Mouse (Mus musculus) midbrain, embryonic 12.5 days (tissue): ENCODE measurements at regions not wholly inside any gene's neighbourhood (a gene's known extent, or its start where the extent isn't known, plus 50 kb on each side); places are given as distances from the start of the nearest gene placed in this dataset.
"Not testable (repeated sequence)": the region's sequence is repeated elsewhere in the genome, so short reads cannot be mapped to it uniquely, and the experiment has no call there.

ENCODE experiments used
- ATAC-seq: fragments of 200-750 bp; cut with Nextera tagmentation; 2 replicates; pipeline ENCODE4 v1.8.0; 2017; ENCODE audit warnings: low read depth, moderate TSS enrichment, moderate library complexity; ENCODE audit not compliant: low FRiP score
- H3K27ac ChIP-seq: fragments of 300-500 bp; sonication (generic); replicated peaks from 2 replicates; pipeline ENCODE4 v1.5.1; 2016; ENCODE audit warnings: mild to moderate bottlenecking
- H3K27me3 ChIP-seq: fragments of 300-500 bp; sonication (generic); 2 replicates; pipeline ENCODE4 v1.6.1; 2016; ENCODE audit warnings: mild to moderate bottlenecking
- H3K36me3 ChIP-seq: fragments of 300-500 bp; sonication (generic); 2 replicates; pipeline ENCODE4 v1.6.1; 2016
- H3K4me1 ChIP-seq: fragments of 300-500 bp; sonication (generic); 2 replicates; pipeline ENCODE4 v1.6.1; 2016
- H3K4me2 ChIP-seq: fragments of 300-500 bp; sonication (generic); replicated peaks from 2 replicates; pipeline ENCODE4 v1.6.1; 2016; ENCODE audit warnings: mild to moderate bottlenecking, moderate library complexity
- H3K4me3 ChIP-seq: fragments of 300-500 bp; sonication (generic); 2 replicates; pipeline ENCODE4 v1.5.1; 2016; ENCODE audit warnings: mild to moderate bottlenecking
- H3K9ac ChIP-seq: fragments of 300-500 bp; sonication (generic); replicated peaks from 2 replicates; pipeline ENCODE4 v1.6.1; 2016; ENCODE audit warnings: mild to moderate bottlenecking, moderate library complexity
- H3K9me3 ChIP-seq: fragments of 300-500 bp; sonication (generic); 2 replicates; pipeline ENCODE4 v1.6.1; 2016; ENCODE audit warnings: mild to moderate bottlenecking
- WGBS: fragments of 180-500 bp; shearing (Covaris S2); methylation state at CpG from one replicate; pipeline ENCODE4 v1.1.7; 2016; 5-methylcytosine and 5-hydroxymethylcytosine counted together

DNA sequence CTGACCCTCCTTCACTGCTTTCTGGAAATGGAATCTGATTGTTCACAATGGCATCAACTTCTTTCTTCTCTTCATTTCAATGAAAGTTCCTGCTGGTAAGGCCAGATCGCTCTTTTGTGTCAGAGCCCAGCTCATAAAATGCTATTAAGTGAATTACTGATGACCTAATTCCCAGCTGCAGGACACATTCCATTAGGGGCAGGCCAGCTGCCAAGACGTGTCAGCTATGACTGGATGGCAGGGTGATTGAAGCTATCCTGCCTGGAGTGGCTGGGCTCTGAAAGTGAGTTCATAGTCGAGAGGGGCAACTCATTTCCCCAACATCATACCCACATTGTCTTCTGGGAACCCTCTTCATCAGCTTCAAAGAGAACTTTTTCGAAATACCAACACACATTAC lies 100.4 kb upstream of the Gap43 start:
- ATAC-seq, result no peak
- Histone ChIP-seq H3K9me3 (no peaks in the 10 kb centered on the region), H3K27ac (no peak overlapping the region), H3K36me3 (no peaks in the 10 kb centered on the region), H3K4me1 (peaks cover 17% of the 10 kb centered on the region), H3K9ac (no peak overlapping the region), H3K4me2 (no peak overlapping the region), H3K27me3 (no peaks in the 10 kb centered on the region), H3K4me3 (no peak overlapping the region)
- 36% methylated on average over 4 of the region's 4 CpGs for WGBS

DNA sequence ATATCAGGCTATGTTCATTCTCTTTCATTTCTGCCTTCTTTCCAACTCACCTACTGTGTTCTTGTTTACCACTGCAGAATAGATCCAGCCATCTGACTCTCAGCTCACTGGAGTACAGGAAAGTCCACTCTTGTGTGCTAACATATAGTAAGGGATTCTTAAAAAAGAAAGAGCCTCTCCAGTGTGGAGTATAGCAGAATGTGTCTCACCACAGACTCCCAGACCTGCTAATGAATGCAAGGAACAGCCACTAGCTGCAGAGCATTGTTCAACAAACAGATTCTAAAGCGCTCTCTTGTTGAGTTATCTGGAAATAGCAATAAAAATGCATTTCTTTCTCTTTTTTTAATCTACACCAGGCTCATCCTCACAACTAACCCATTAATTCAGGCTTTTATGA lies 91.1 kb upstream of the Gap43 start:
- H3K27ac ChIP-seq, result no peak overlapping the region
- no peaks in the 10 kb centered on the region for H3K36me3 ChIP-seq
- H3K4me1 ChIP-seq, result no peaks in the 10 kb centered on the region
- no peak for ATAC-seq
- no peak overlapping the region for H3K4me2 ChIP-seq
- no peaks in the 10 kb centered on the region for H3K27me3 ChIP-seq
- H3K9ac ChIP-seq, result no peak overlapping the region
- H3K9me3 ChIP-seq, result no peaks in the 10 kb centered on the region
- 87% methylated on average over 1 of the region's 1 CpGs for WGBS
- no peak overlapping the region for H3K4me3 ChIP-seq

DNA sequence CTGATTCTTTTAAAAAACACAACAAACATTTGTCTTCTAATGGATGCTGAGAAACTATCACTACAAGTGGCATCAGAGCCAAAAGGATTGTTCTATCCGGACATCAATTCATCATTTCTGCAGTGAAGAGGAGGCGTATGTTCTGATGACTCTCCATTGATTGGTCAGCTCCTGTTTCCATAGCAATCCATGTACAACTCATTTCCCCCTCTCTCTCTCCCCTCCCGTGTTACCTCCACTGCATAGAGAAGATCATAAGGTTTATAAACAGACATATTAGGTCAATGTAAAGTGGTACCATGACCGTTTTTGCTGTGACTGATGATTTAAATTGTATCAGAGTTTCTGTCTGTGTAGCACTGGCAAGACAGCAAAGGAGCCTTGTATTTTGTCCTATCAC lies 76.2 kb upstream of the Gap43 start:
- H3K4me2 ChIP-seq, result no peak overlapping the region
- WGBS, result 79% methylated on average over 4 of the region's 4 CpGs

DNA sequence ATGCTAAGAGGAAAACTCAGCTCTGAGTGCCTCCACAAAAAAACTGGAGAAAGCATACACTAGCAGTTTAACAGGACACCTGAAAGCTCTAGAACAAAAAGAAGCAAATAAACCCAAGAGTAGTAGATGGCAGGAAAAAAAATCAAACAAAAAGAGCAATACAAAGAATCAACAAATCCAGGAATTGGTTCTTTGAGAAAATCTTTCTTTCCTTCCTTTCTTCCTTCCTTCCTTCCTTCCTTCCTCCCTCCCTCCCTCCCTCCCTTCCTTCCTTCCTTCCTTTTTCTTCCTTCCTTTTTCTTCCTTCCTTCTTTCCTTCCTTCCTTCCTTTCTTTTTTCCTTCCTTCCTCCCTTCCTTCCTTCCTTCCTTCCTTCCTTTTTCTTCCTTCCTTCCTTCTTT lies 71.6 kb upstream of the Gap43 start:
- H3K9ac ChIP-seq, ATAC-seq, H3K27me3 ChIP-seq, H3K27ac ChIP-seq, H3K36me3 ChIP-seq, H3K4me3 ChIP-seq, H3K4me1 ChIP-seq, H3K9me3 ChIP-seq, H3K4me2 ChIP-seq: not testable (repeated sequence)

More for the DNA sequence above, 76.2 kb upstream of the Gap43 start:
- Histone ChIP-seq H3K27ac (no peak overlapping the region), H3K4me1 (peaks cover 4% of the 10 kb centered on the region; the same call in 1 of the 2 replicates), H3K9me3 (no peaks in the 10 kb centered on the region), H3K4me3 (no peak overlapping the region), H3K9ac (no peak overlapping the region), H3K27me3 (no peaks in the 10 kb centered on the region), H3K36me3 (no peaks in the 10 kb centered on the region)
- no peak for ATAC-seq

DNA sequence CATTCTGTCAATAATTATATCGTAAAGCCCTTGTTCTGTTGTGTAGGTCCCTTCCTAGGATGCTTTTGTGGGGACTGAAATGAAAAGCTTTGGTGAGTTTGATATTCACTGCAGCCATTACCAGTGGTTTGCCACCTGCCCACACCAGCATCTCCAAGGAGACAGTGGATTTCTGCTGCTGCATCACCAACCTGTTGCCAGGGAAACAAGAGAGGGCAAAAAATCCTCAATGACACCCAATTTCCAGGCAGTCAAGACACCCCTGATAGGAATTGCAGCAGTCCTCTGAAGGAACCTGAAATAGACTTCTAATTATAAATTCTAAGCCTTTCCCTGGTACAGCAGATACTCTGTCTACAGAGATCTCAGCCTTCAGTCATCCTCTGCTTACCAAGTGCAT lies 56.1 kb upstream of the Gap43 start:
- Histone ChIP-seq H3K9ac (no peak overlapping the region), H3K36me3 (no peaks in the 10 kb centered on the region), H3K9me3 (no peaks in the 10 kb centered on the region), H3K27me3 (no peaks in the 10 kb centered on the region), H3K4me2 (no peak overlapping the region), H3K27ac (no peak overlapping the region), H3K4me1 (peaks cover 5% of the 10 kb centered on the region; the same call in 1 of the 2 replicates), H3K4me3 (no peak overlapping the region)
- 56% methylated on average over 1 of the region's 1 CpGs for WGBS
- ATAC-seq, result no peak
